Mouse (Mus musculus) CH12.LX (cell line): Measurements from ENCODE around the gene Clcnka. TPM values are rescaled to one million over a fixed set of nuclear protein-coding genes. Genes with fewer than 3 reads are reported as not detected.

Experiments
- DNase-seq: peaks from one replicate; pipeline ENCODE4 v3.0.0-alpha.2; 2013; ENCODE audit errors: extremely low read depth
- H3K27ac ChIP-seq: 2 replicates; pipeline ENCODE4 v1.5.1; 2012; ENCODE audit warnings: low read depth, mild to moderate bottlenecking, control low read depth, moderate library complexity; ENCODE audit not compliant: insufficient read depth
- H3K27me3 ChIP-seq: replicated peaks from 2 replicates; pipeline ENCODE3; 2012; ENCODE audit warnings: inconsistent platforms
- H3K36me3 ChIP-seq, 2 experiments: replicated peaks in 1 of 2; 2 replicates each; pipeline versions ENCODE3 to v1.6.1; 2012; ENCODE audit warnings: inconsistent platforms in 1 of 2, low read length in 1 of 2, mild to moderate bottlenecking in 1 of 2, mixed read lengths in 1 of 2, moderate library complexity in 1 of 2; ENCODE audit not compliant: control insufficient read depth in 1 of 2, insufficient read depth in 1 of 2
- H3K4me1 ChIP-seq, 2 experiments: 2 replicates each; pipeline ENCODE4 v1.6.1; 2012; ENCODE audit warnings: inconsistent platforms in 1 of 2, moderate library complexity in 1 of 2; ENCODE audit not compliant: insufficient read depth in 2 of 2, control insufficient read depth in 1 of 2
- H3K4me2 ChIP-seq: 2 replicates; pipeline ENCODE4 v1.6.1; 2012; ENCODE audit warnings: low read depth, mild to moderate bottlenecking, control low read depth; ENCODE audit not compliant: poor library complexity, insufficient read depth, severe bottlenecking
- H3K4me3 ChIP-seq, 3 experiments: fragments of 150-350 bp in 1 of 3; sonication (generic) in 1 of 3; replicated peaks in 1 of 3; 2 replicates each; pipeline versions ENCODE3 to v1.5.1; 2011 to 2012; ENCODE audit warnings: low read depth in 2 of 3, low read length in 2 of 3, mild to moderate bottlenecking in 2 of 3, moderate library complexity in 2 of 3, control low read depth in 1 of 3, improper control_type of control experiment in 1 of 3, inconsistent platforms in 1 of 3, mixed read lengths in 1 of 3; ENCODE audit not compliant: poor library complexity in 1 of 3
- H3K79me2 ChIP-seq: replicated peaks from 2 replicates; pipeline ENCODE4 v1.6.1; 2012; ENCODE audit warnings: mild to moderate bottlenecking, moderate library complexity; ENCODE audit not compliant: control insufficient read depth, poor library complexity, insufficient read depth, severe bottlenecking; ENCODE audit errors: extremely low read depth
- H3K9ac ChIP-seq: 2 replicates; pipeline ENCODE4 v1.6.1; 2012; ENCODE audit warnings: low read depth, mild to moderate bottlenecking, control low read depth, moderate library complexity; ENCODE audit not compliant: insufficient read depth
- H3K9me3 ChIP-seq: replicated peaks from 2 replicates; pipeline ENCODE3; 2012; ENCODE audit warnings: low read length, inconsistent platforms, mixed read lengths
- BHLHE40 ChIP-seq: IDR thresholded peaks from 2 replicates; pipeline ENCODE4 v1.6.1; 2011; ENCODE audit warnings: mild to moderate bottlenecking, low read depth, low read length, improper control_type of control experiment
- CHD1 ChIP-seq: IDR thresholded peaks from 2 replicates; pipeline ENCODE4 v1.6.1; 2012; ENCODE audit warnings: low read depth, low read length, improper control_type of control experiment, inconsistent platforms
- CHD2 ChIP-seq: IDR thresholded peaks from 2 replicates; pipeline ENCODE4 v1.6.1; 2011; ENCODE audit warnings: low read length, improper control_type of control experiment
- E2F4 ChIP-seq: IDR thresholded peaks from 2 replicates; pipeline ENCODE4 v1.6.1; 2011; ENCODE audit warnings: low read depth, low read length, improper control_type of control experiment; ENCODE audit not compliant: insufficient replicate concordance
- ELF1 ChIP-seq: IDR thresholded peaks from 2 replicates; pipeline ENCODE4 v1.6.1; 2014; ENCODE audit warnings: low read depth, mild to moderate bottlenecking, inconsistent platforms, low read length, improper control_type of control experiment
- EP300 ChIP-seq: IDR thresholded peaks from 2 replicates; pipeline ENCODE4 v1.6.1; 2011; ENCODE audit warnings: low read length, improper control_type of control experiment
- ETS1 ChIP-seq: conservative IDR thresholded peaks from 2 replicates; pipeline ENCODE4 v1.6.1; 2012; ENCODE audit warnings: low read depth, mild to moderate bottlenecking, inconsistent platforms, low read length, improper control_type of control experiment, moderate library complexity
- GABPA ChIP-seq: IDR thresholded peaks from 2 replicates; pipeline ENCODE4 v1.6.1; 2012; ENCODE audit warnings: low read depth, low read length, improper control_type of control experiment, inconsistent platforms; ENCODE audit not compliant: insufficient replicate concordance
- JUN ChIP-seq: IDR thresholded peaks from 2 replicates; pipeline ENCODE4 v1.6.1; 2011; ENCODE audit warnings: low read depth, mild to moderate bottlenecking, low read length, improper control_type of control experiment, moderate library complexity; ENCODE audit not compliant: insufficient read depth
- JUND ChIP-seq: conservative IDR thresholded peaks from 2 replicates; pipeline ENCODE4 v1.6.1; 2011; ENCODE audit warnings: low read depth, low read length, improper control_type of control experiment
- KAT2A ChIP-seq: IDR thresholded peaks from 2 replicates; pipeline ENCODE4 v1.6.1; 2012; ENCODE audit warnings: low read length, improper control_type of control experiment, inconsistent platforms; ENCODE audit not compliant: insufficient replicate concordance
- MAZ ChIP-seq: IDR thresholded peaks from 2 replicates; pipeline ENCODE4 v1.6.1; 2012; ENCODE audit warnings: low read depth, mild to moderate bottlenecking, inconsistent platforms, low read length, improper control_type of control experiment, moderate library complexity
- MEF2A ChIP-seq: IDR thresholded peaks from 2 replicates; pipeline ENCODE4 v1.6.1; 2014; ENCODE audit warnings: low read depth, mild to moderate bottlenecking, inconsistent platforms, low read length, improper control_type of control experiment, borderline replicate concordance
- MXI1 ChIP-seq: IDR thresholded peaks from 2 replicates; pipeline ENCODE4 v1.6.1; 2011; ENCODE audit warnings: mild to moderate bottlenecking, low read depth, low read length, improper control_type of control experiment
- MYC ChIP-seq: IDR thresholded peaks from 2 replicates; pipeline ENCODE4 v1.6.1; 2011; ENCODE audit warnings: low read depth, mild to moderate bottlenecking, improper control_type of control experiment, low read length
- NELFE ChIP-seq: IDR thresholded peaks from 2 replicates; pipeline ENCODE4 v1.6.1; 2011; ENCODE audit warnings: low read depth, low read length, improper control_type of control experiment
- NRF1 ChIP-seq: IDR thresholded peaks from 2 replicates; pipeline ENCODE4 v1.6.1; 2014; ENCODE audit warnings: low read depth, mild to moderate bottlenecking, inconsistent platforms, low read length, improper control_type of control experiment, moderate library complexity
- POLR2A ChIP-seq: IDR thresholded peaks from 2 replicates; pipeline ENCODE4 v1.6.1; 2011; ENCODE audit warnings: low read depth, mild to moderate bottlenecking, improper control_type of control experiment, low read length
- RAD21 ChIP-seq: IDR thresholded peaks from 2 replicates; pipeline ENCODE4 v1.6.1; 2011; ENCODE audit warnings: low read depth, mild to moderate bottlenecking, low read length, improper control_type of control experiment, moderate library complexity
- SIN3A ChIP-seq: IDR thresholded peaks from 2 replicates; pipeline ENCODE4 v1.6.1; 2012; ENCODE audit warnings: low read length, improper control_type of control experiment, inconsistent platforms
- TCF12 ChIP-seq: IDR thresholded peaks from 2 replicates; pipeline ENCODE4 v1.6.1; 2014; ENCODE audit warnings: low read depth, mild to moderate bottlenecking, inconsistent platforms, low read length, improper control_type of control experiment
- USF1 ChIP-seq: IDR thresholded peaks from 2 replicates; pipeline ENCODE4 v1.6.1; 2014; ENCODE audit warnings: low read depth, mild to moderate bottlenecking, inconsistent platforms, low read length, improper control_type of control experiment
- ZC3H11A ChIP-seq: IDR thresholded peaks from 2 replicates; pipeline ENCODE4 v1.6.1; 2012; ENCODE audit warnings: low read depth, mild to moderate bottlenecking, inconsistent platforms, low read length, improper control_type of control experiment
- ZNF384 ChIP-seq: IDR thresholded peaks from 2 replicates; pipeline ENCODE4 v1.6.1; 2012; ENCODE audit warnings: low read depth, low read length, improper control_type of control experiment, inconsistent platforms
- dilution Hi-C: fragments of 300-500 bp; cut with MboI; formaldehyde crosslinking; loops from 2 replicates; pipeline ENCODE4 v1.14.3; 2020; ENCODE audit warnings: low sequenced_read_pairs; ENCODE audit not compliant: extremely low pct_unique_long_range_greater_than_20kb, extremely low pct_ligation_motif_present
- in situ Hi-C: fragments of 300-500 bp; cut with MboI; formaldehyde crosslinking; loops from 3 replicates; pipeline ENCODE4 v1.14.3; 2019; ENCODE audit warnings: low sequenced_read_pairs, low pct_ligation_motif_present, low pct_unique_long_range_greater_than_20kb, mixed read lengths
- polyA plus RNA-seq: library from polyadenylated mRNA; unstranded; fragments of >175 nt; gene quantifications from 2 replicates; pipeline ENCODE4 v1.2.1, GENCODE M21; 2012; ENCODE audit warnings: low read depth; ENCODE audit not compliant: insufficient read length
- total RNA-seq, 2 experiments: library from RNA; depleted of rRNA; stranded (reverse); fragments of 300-350 nt in 1 of 2; fragments of >200 nt in 1 of 2; gene quantifications; 2 replicates each; pipeline ENCODE4 v1.2.3; 2012 to 2014

Clcnka gene
- total and polyA plus RNA-seq, 3 experiments: not detected

GRCm38 (mm10) chr4:141429381-141429780 lies 30.9 kb upstream of the Clcnka start:
- H3K4me3 ChIP-seq: no peak overlapping the region
- peaks cover 6 to 25% of the 10 kb centered on the region in 2 experiments; a peak in 3 of 4 replicates for H3K4me1 ChIP-seq
- H3K27me3 ChIP-seq: peaks cover 1% of the 10 kb centered on the region
- no peak overlapping the region for H3K4me2 ChIP-seq
- TF ChIP-seq ETS1 (no peak), MYC (no peak), POLR2A (no peak), NRF1 (no peak), NELFE (no peak), BHLHE40 (no peak), JUN (no peak), SIN3A (no peak), GABPA (no peak), E2F4 (no peak), TCF12 (no peak), CHD2 (no peak), RAD21 (no peak), ZNF384 (no peak), MEF2A (no peak), JUND (no peak), KAT2A (no peak), CHD1 (no peak), ZC3H11A (no peak)
- no peak overlapping the region for H3K27ac ChIP-seq
- H3K9me3 ChIP-seq: no peaks in the 10 kb centered on the region
- H3K79me2 ChIP-seq: no peaks in the 10 kb centered on the region
- H3K9ac ChIP-seq: no peak overlapping the region
- dilution Hi-C loops: no loop called here
- H3K36me3 ChIP-seq: no peaks in the 10 kb centered on the region
- in situ Hi-C loops: no loop called here
- DNase-seq: no peak

DNA sequence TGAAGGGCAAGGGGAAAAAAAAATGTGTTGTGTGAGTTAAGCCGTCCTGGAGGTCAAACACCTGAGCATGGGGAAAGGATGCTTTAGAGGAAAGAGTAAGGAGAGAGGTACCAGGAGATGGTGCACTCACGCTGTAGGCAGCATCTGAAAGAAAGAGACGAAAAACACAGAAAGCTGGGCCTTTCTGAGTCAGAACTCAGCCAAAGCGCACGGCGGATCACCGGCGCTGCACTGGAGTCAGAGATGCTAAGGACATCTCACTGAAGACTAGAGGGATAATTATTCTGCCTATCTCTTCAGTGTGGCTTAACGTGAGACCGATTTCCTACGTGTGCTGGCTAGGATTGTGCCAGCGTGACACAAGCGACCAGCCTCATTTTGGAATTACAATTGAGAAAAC lies 29.4 kb upstream of the Clcnka start:
- Histone ChIP-seq H3K36me3 (no peaks in the 10 kb centered on the region), H3K4me1 (peaks cover 12 to 36% of the 10 kb centered on the region in 2 experiments), H3K79me2 (no peaks in the 10 kb centered on the region), H3K27ac (no peak overlapping the region), H3K9me3 (no peaks in the 10 kb centered on the region), H3K9ac (no peak overlapping the region), H3K4me2 (no peak overlapping the region), H3K4me3 (no peak overlapping the region), H3K27me3 (peaks cover 1% of the 10 kb centered on the region)
- DNase-seq: no peak
- no peak for TF ChIP-seq KAT2A
- TF ChIP-seq MXI1: no peak
- no peak for TF ChIP-seq RAD21
- TF ChIP-seq CHD2: no peak
- no peak for TF ChIP-seq ELF1
- TF ChIP-seq EP300: no peak
- no peak for TF ChIP-seq MAZ
- no peak for TF ChIP-seq E2F4
- TF ChIP-seq MEF2A: no peak
- TF ChIP-seq USF1: no peak
- no peak for TF ChIP-seq GABPA
- no peak for TF ChIP-seq NRF1
- dilution Hi-C loops (no loop called here), in situ Hi-C loops (no loop called here)
